Mouse (Mus musculus) limb, embryonic 14.5 days (tissue): Measurements from ENCODE around the gene Qrich2. TPM values are rescaled to one million over a fixed set of nuclear protein-coding genes. Genes with fewer than 3 reads are reported as not detected.

ENCODE experiments used
- ATAC-seq: fragments of 200-750 bp; cut with Nextera tagmentation; 2 replicates; pipeline ENCODE4 v1.8.0; 2017; ENCODE audit warnings: low read depth, moderate number of reproducible peaks, moderate TSS enrichment; ENCODE audit not compliant: low FRiP score
- DNase-seq: peaks from one replicate; pipeline ENCODE4 v3.0.0-alpha.2; 2015; ENCODE audit warnings: low spot score
- H3K27ac ChIP-seq: fragments of 300-500 bp; sonication (generic); replicated peaks from 2 replicates; pipeline ENCODE4 v1.5.1; 2014; ENCODE audit warnings: low read depth, mild to moderate bottlenecking, low read length, moderate library complexity, mixed read lengths
- H3K27me3 ChIP-seq: fragments of 300-500 bp; sonication (generic); 2 replicates; pipeline ENCODE4 v1.6.1; 2014; ENCODE audit warnings: low read length, mixed read lengths; ENCODE audit not compliant: control insufficient read depth, insufficient read depth
- H3K36me3 ChIP-seq: fragments of 300-500 bp; sonication (generic); 2 replicates; pipeline ENCODE4 v1.6.1; 2014; ENCODE audit warnings: mild to moderate bottlenecking, low read length, moderate library complexity, mixed read lengths; ENCODE audit not compliant: control insufficient read depth, insufficient read depth
- H3K4me1 ChIP-seq: fragments of 300-500 bp; sonication (generic); 2 replicates; pipeline ENCODE4 v1.6.1; 2014; ENCODE audit warnings: antibody characterized with exemption, low read length, mixed read lengths; ENCODE audit not compliant: control insufficient read depth, insufficient read depth
- H3K4me2 ChIP-seq: fragments of 300-500 bp; sonication (generic); replicated peaks from 2 replicates; pipeline ENCODE4 v1.6.1; 2014; ENCODE audit warnings: low read depth, mild to moderate bottlenecking, low read length, moderate library complexity; ENCODE audit not compliant: severe bottlenecking
- H3K4me3 ChIP-seq: fragments of 300-500 bp; sonication (generic); replicated peaks from 2 replicates; pipeline ENCODE4 v1.5.1; 2014; ENCODE audit warnings: low read length
- H3K9ac ChIP-seq: fragments of 300-500 bp; sonication (generic); 2 replicates; pipeline ENCODE4 v1.6.1; 2014; ENCODE audit warnings: mild to moderate bottlenecking, low read depth, low read length, moderate library complexity; ENCODE audit not compliant: severe bottlenecking
- H3K9me3 ChIP-seq: fragments of 300-500 bp; sonication (generic); 2 replicates; pipeline ENCODE4 v1.6.1; 2016; ENCODE audit warnings: low read length; ENCODE audit not compliant: control insufficient read depth
- POLR2A ChIP-seq: fragments of 200-500 bp; IDR thresholded peaks from 2 replicates; pipeline ENCODE4 v1.8.0; 2012; ENCODE audit warnings: inconsistent platforms, mild to moderate bottlenecking, moderate library complexity, borderline replicate concordance; ENCODE audit not compliant: insufficient read depth, insufficient read length; ENCODE audit errors: extremely low read depth
- WGBS: fragments of 180-500 bp; shearing (Covaris S2); extraction: QIAGEN DNeasy Blood & Tissue Kit; methylation state at CpG from one replicate; pipeline ENCODE4 v1.1.7; 2014; 5-methylcytosine and 5-hydroxymethylcytosine counted together
- polyA plus RNA-seq, 2 experiments: library from polyadenylated mRNA; depleted of rRNA in 1 of 2; stranded (reverse) in 1 of 2; unstranded in 1 of 2; fragments of >200 nt; fragmentation: Nextera tagmentation in 1 of 2; extraction: Ambion mirVana in 1 of 2; gene quantifications; 2 replicates each; pipeline versions ENCODE4 v1.2.1 to v1.2.3; 2012 to 2014

Qrich2 gene
- polyA plus RNA-seq, 2 experiments, result 0.17 to 0.33 TPM

DNA sequence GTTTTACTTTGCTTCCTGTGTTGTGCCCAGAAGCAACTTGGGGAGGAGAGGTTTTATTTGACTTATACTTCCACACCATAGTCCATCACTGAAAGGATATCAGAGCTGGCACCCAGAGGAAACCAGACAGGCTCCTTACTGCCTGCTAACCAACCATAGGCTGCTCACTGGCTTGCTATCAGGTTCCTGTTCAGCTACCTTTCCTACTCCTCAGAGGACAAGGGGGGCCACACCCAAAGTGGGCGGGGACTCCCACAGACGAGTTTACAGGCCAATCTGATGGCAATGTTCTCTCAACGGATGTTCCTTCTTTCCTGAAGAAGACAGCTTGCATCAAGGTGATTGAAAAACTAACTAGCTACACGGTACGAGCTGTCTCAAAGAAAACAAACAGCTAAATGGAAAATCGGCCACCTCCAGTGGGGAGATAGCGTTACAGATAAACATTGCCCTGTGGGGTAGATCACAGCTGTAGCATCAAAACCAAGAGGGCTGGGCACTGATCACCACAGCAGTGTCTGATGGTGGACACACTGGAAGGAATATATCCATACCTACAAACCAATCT is 45.3 kb upstream of the Qrich2 start:
- Histone ChIP-seq H3K9ac (no peak overlapping the region), H3K4me1 (no peaks in the 10 kb centered on the region), H3K4me2 (no peak overlapping the region), H3K27me3 (no peaks in the 10 kb centered on the region), H3K36me3 (no peaks in the 10 kb centered on the region), H3K9me3 (no peaks in the 10 kb centered on the region), H3K27ac (no peak overlapping the region), H3K4me3 (no peak overlapping the region)
- WGBS, result 63% methylated on average over 7 of the region's 7 CpGs
- DNase-seq (no peak), ATAC-seq (no peak)
- no peak for TF ChIP-seq POLR2A

DNA sequence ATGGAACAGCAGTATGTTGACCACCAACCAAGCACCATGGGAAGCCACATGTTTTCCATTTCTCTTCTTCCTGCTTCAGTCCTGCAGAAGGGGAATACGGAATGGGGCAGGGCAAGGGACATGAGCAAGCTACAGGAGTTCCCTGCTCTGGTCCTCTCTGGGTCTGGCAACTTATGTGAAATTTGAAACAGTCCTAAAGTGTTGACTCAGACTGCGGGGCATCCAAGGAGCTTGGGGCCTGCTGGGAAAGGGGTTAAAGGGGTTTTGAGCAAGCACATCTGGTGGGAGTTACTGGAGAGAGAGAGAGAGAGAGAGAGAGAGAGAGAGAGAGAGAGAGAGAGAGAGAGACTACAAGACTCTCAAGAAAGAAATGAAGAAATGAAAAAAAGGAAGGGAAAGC is 42.6 kb upstream of the Qrich2 start:
- ATAC-seq (no peak), DNase-seq (no peak)
- H3K36me3 ChIP-seq, result no peaks in the 10 kb centered on the region
- no peak overlapping the region for H3K4me3 ChIP-seq
- no peaks in the 10 kb centered on the region for H3K27me3 ChIP-seq
- H3K4me1 ChIP-seq, result no peaks in the 10 kb centered on the region
- no peak overlapping the region for H3K4me2 ChIP-seq
- H3K9ac ChIP-seq, result no peak overlapping the region
- H3K9me3 ChIP-seq, result no peaks in the 10 kb centered on the region
- 0 out of 2 replicates have a peak overlapping the region, but pooled peaks have one; percentile 33 for H3K27ac ChIP-seq
- no peak for TF ChIP-seq POLR2A
- 12% methylated on average over 2 of the region's 2 CpGs for WGBS

DNA sequence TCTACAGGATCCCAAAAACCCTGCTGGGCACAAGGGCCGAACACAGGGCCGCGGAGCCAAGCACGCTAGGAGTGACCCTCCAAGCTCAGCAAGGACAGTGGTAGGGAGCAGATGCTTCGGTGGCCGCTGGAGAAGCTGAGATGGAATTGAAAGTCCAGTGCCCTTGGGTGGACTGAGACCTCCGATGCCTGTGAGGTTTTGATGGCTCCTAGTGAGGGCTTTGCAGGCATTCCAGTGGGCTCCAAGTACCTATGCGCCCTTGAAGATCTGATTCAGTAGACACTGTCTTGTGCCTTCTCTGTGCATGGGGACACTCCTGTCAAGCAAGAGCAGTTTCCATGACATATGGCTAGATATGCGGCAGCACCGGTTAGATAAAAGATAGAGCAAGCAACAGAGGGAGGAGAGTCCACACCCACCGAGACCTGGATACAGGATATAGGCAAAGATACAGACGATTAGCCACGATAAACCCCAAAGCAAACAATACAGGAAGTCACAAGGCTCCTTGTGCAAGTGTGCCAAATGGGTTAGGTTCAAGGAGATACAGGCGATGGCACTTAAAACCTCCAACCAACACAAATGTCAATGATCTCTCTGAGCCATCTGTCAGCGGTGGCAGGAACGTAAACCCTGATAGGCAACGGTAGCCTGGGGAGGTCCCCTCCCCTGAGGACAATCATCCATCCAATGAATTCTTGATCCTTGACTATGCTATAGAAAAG is 40.3 kb upstream of the Qrich2 start:
- DNase-seq (no peak), ATAC-seq (no peak)
- H3K27ac ChIP-seq, result no peak overlapping the region
- H3K9me3 ChIP-seq, result no peaks in the 10 kb centered on the region
- no peak overlapping the region for H3K4me2 ChIP-seq
- 81% methylated on average over 17 of the region's 17 CpGs for WGBS
- no peaks in the 10 kb centered on the region for H3K27me3 ChIP-seq
- TF ChIP-seq POLR2A, result no peak
- H3K4me3 ChIP-seq, result no peak overlapping the region
- no peaks in the 10 kb centered on the region for H3K4me1 ChIP-seq
- H3K9ac ChIP-seq, result no peak overlapping the region
- H3K36me3 ChIP-seq, result no peaks in the 10 kb centered on the region

DNA sequence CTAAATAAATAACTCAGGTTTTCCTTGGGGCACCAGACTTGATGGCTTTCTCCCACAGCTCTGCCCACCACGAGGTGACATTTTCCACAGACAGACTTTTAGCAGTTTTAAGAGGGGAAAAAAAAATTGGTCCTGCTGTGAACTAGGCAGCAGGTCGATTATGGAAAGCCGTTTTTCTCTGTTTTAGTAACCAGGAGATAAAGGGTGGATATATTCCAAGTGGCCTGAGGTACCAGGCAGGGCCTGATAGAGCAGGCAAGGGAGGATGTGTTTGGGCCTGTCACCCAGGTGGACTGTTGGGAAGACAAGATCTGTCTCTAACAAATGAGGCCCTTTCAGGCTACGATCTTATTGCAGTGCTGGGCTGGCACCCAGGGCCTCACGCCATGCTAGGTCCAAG is 39.5 kb upstream of the Qrich2 start:
- H3K27me3 ChIP-seq, result no peaks in the 10 kb centered on the region
- DNase-seq (no peak), ATAC-seq (no peak)
- H3K27ac ChIP-seq, result no peak overlapping the region
- no peaks in the 10 kb centered on the region for H3K36me3 ChIP-seq
- H3K9me3 ChIP-seq, result no peaks in the 10 kb centered on the region
- H3K4me2 ChIP-seq, result no peak overlapping the region
- no peak overlapping the region for H3K4me3 ChIP-seq
- H3K9ac ChIP-seq, result no peak overlapping the region
- 54% methylated on average over 5 of the region's 5 CpGs for WGBS
- no peak for TF ChIP-seq POLR2A
- H3K4me1 ChIP-seq, result peaks cover 6% of the 10 kb centered on the region

DNA sequence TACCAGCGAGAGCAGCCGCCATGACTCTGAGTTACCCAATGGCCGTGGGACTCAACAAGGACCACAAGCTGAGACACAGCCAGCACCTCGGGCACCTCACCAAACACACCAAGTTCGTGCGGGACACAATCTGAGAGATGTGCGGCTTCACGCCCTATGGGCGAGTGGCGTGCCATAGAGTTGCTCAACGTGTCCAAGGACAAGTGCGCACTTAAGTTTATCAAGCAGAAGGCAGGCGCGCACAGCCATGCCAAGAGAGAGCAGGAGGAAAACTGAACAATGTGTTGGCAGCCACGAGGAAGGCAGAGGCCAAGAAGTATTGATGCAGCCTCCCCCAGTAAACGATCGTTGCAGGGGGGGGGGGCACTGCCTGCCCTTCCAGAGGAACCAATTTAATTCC is 38.5 kb upstream of the Qrich2 start:
- peaks cover 6% of the 10 kb centered on the region for H3K4me1 ChIP-seq
- no peak for TF ChIP-seq POLR2A
- no peaks in the 10 kb centered on the region for H3K36me3 ChIP-seq
- no peak overlapping the region for H3K27ac ChIP-seq
- H3K4me2 ChIP-seq, result no peak overlapping the region
- no peaks in the 10 kb centered on the region for H3K27me3 ChIP-seq
- H3K9me3 ChIP-seq, result no peaks in the 10 kb centered on the region
- H3K4me3 ChIP-seq, result no peak overlapping the region
- H3K9ac ChIP-seq, result no peak overlapping the region
- DNase-seq, result no peak
- WGBS, result 84% methylated on average over 16 of the region's 17 CpGs
- no peak for ATAC-seq
